Mouse (Mus musculus) MEL (cell line): ENCODE results near the gene Top1. TPM values are rescaled to one million over a fixed set of nuclear protein-coding genes. Genes with fewer than 3 reads are reported as not detected.
A peak's percentile ranks its signal among the peaks of the same experiment; 100 is the strongest.

Source experiments
- DNase-seq: peaks from one replicate; pipeline ENCODE4 v3.0.0; 2011; ENCODE audit warnings: low read depth, low spot score
- H3K27ac ChIP-seq: 2 replicates; pipeline ENCODE4 v1.5.1; 2012; ENCODE audit warnings: low read depth, mild to moderate bottlenecking, control low read depth, low read length, moderate library complexity; ENCODE audit not compliant: control insufficient read depth
- H3K27me3 ChIP-seq, 2 experiments: fragments of 150-350 bp in 1 of 2; sonication (generic) in 1 of 2; 2 replicates each; pipeline ENCODE4 v1.6.1; 2012; ENCODE audit warnings: low read length in 2 of 2, mild to moderate bottlenecking in 2 of 2, improper control_type of control experiment in 1 of 2, moderate library complexity in 1 of 2; ENCODE audit not compliant: insufficient read depth in 2 of 2, control insufficient read depth in 1 of 2
- H3K36me3 ChIP-seq, 2 experiments: 2 replicates each; pipeline ENCODE4 v1.6.1; 2012 to 2014; ENCODE audit warnings: low read length in 2 of 2, improper control_type of control experiment in 1 of 2, inconsistent platforms in 1 of 2, mild to moderate bottlenecking in 1 of 2; ENCODE audit not compliant: insufficient read depth in 2 of 2, control insufficient read depth in 1 of 2
- H3K4me1 ChIP-seq, 2 experiments: fragments of 150-350 bp in 1 of 2; sonication (generic) in 1 of 2; 2 replicates each; pipeline ENCODE4 v1.6.1; 2012; ENCODE audit warnings: low read length in 2 of 2, improper control_type of control experiment in 1 of 2, mild to moderate bottlenecking in 1 of 2; ENCODE audit not compliant: insufficient read depth in 2 of 2, control insufficient read depth in 1 of 2
- H3K4me3 ChIP-seq, 2 experiments: fragments of 150-350 bp in 1 of 2; sonication (generic) in 1 of 2; 2 replicates each; pipeline ENCODE4 v1.5.1; 2012; ENCODE audit warnings: low read depth in 2 of 2, low read length in 2 of 2, mild to moderate bottlenecking in 2 of 2, moderate library complexity in 2 of 2, control low read depth in 1 of 2, improper control_type of control experiment in 1 of 2; ENCODE audit not compliant: control insufficient read depth in 1 of 2, insufficient read depth in 1 of 2
- H3K79me2 ChIP-seq: 2 replicates; pipeline ENCODE4 v1.6.1; 2012; ENCODE audit warnings: mild to moderate bottlenecking, low read length, moderate library complexity; ENCODE audit not compliant: control insufficient read depth, poor library complexity, insufficient read depth
- H3K9ac ChIP-seq: 2 replicates; pipeline ENCODE4 v1.6.1; 2012; ENCODE audit warnings: low read depth, mild to moderate bottlenecking, control low read depth, low read length, moderate library complexity; ENCODE audit not compliant: control insufficient read depth, poor library complexity, severe bottlenecking
- H3K9me3 ChIP-seq: fragments of 150-350 bp; sonication (generic); replicated peaks from 2 replicates; pipeline ENCODE4 v1.6.1; 2012; ENCODE audit warnings: mild to moderate bottlenecking, low read length, improper control_type of control experiment, moderate library complexity; ENCODE audit not compliant: insufficient read depth
- BHLHE40 ChIP-seq: IDR thresholded peaks from 2 replicates; pipeline ENCODE4 v1.6.1; 2012; ENCODE audit warnings: low read depth, mild to moderate bottlenecking, inconsistent platforms, low read length, improper control_type of control experiment, borderline replicate concordance
- CHD1 ChIP-seq: IDR thresholded peaks from 2 replicates; pipeline ENCODE4 v1.6.1; 2012; ENCODE audit warnings: low read depth, mild to moderate bottlenecking, inconsistent platforms, low read length, improper control_type of control experiment
- CTCF ChIP-seq, 3 experiments: IDR thresholded peaks in 2 of 3; conservative IDR thresholded peaks in 1 of 3; 2 replicates each; pipeline ENCODE4 v1.5.1; 2011 to 2012; ENCODE audit warnings: low read length in 3 of 3, low read depth in 2 of 3, mild to moderate bottlenecking in 2 of 3, improper control_type of control experiment in 1 of 3, inconsistent platforms in 1 of 3, mixed read lengths in 1 of 3, moderate library complexity in 1 of 3; ENCODE audit not compliant: control insufficient read depth in 1 of 3, insufficient read depth in 1 of 3, poor library complexity in 1 of 3, severe bottlenecking in 1 of 3
- E2F4 ChIP-seq: IDR thresholded peaks from 2 replicates; pipeline ENCODE4 v1.6.1; 2011; ENCODE audit warnings: low read depth, low read length, improper control_type of control experiment, borderline replicate concordance
- ELF1 ChIP-seq: IDR thresholded peaks from 2 replicates; pipeline ENCODE4 v1.6.1; 2014; ENCODE audit warnings: low read depth, mild to moderate bottlenecking, inconsistent platforms, low read length, improper control_type of control experiment, moderate library complexity
- EP300 ChIP-seq, 2 experiments: IDR thresholded peaks; 2 replicates each; pipeline ENCODE4 v1.6.1; 2011; ENCODE audit warnings: improper control_type of control experiment in 2 of 2, low read length in 2 of 2, low read depth in 1 of 2, mild to moderate bottlenecking in 1 of 2
- ETS1 ChIP-seq: IDR thresholded peaks from 2 replicates; pipeline ENCODE4 v1.6.1; 2012; ENCODE audit warnings: low read depth, mild to moderate bottlenecking, inconsistent platforms, low read length, improper control_type of control experiment, moderate library complexity
- GABPA ChIP-seq: IDR thresholded peaks from 2 replicates; pipeline ENCODE4 v1.6.1; 2012; ENCODE audit warnings: low read depth, mild to moderate bottlenecking, inconsistent platforms, low read length, improper control_type of control experiment, moderate library complexity
- GATA1 ChIP-seq: IDR thresholded peaks from 2 replicates; pipeline ENCODE4 v1.6.1; 2011; ENCODE audit warnings: low read depth, low read length, improper control_type of control experiment
- HCFC1 ChIP-seq: IDR thresholded peaks from 2 replicates; pipeline ENCODE4 v1.6.1; 2012; ENCODE audit warnings: low read depth, mild to moderate bottlenecking, inconsistent platforms, low read length, improper control_type of control experiment, moderate library complexity
- JUND ChIP-seq: IDR thresholded peaks from 2 replicates; pipeline ENCODE4 v1.6.1; 2011; ENCODE audit warnings: low read depth, mild to moderate bottlenecking, improper control_type of control experiment, low read length
- KAT2A ChIP-seq: conservative IDR thresholded peaks from 2 replicates; pipeline ENCODE4 v1.6.1; 2012; ENCODE audit warnings: low read depth, low read length, improper control_type of control experiment, inconsistent platforms
- MAFK ChIP-seq: IDR thresholded peaks from 2 replicates; pipeline ENCODE4 v1.6.1; 2011; ENCODE audit warnings: low read depth, mild to moderate bottlenecking, low read length, improper control_type of control experiment, borderline replicate concordance
- MAX ChIP-seq: IDR thresholded peaks from 2 replicates; pipeline ENCODE4 v1.6.1; 2011; ENCODE audit warnings: low read length, improper control_type of control experiment
- MAZ ChIP-seq: IDR thresholded peaks from 2 replicates; pipeline ENCODE4 v1.6.1; 2012; ENCODE audit warnings: low read depth, mild to moderate bottlenecking, inconsistent platforms, low read length, improper control_type of control experiment
- MEF2A ChIP-seq: IDR thresholded peaks from 2 replicates; pipeline ENCODE4 v1.6.1; 2014; ENCODE audit warnings: low read depth, mild to moderate bottlenecking, inconsistent platforms, low read length, improper control_type of control experiment; ENCODE audit not compliant: poor library complexity, insufficient replicate concordance, severe bottlenecking; ENCODE audit errors: extremely low read depth
- MXI1 ChIP-seq: IDR thresholded peaks from 2 replicates; pipeline ENCODE4 v1.6.1; 2011; ENCODE audit warnings: mild to moderate bottlenecking, low read depth, low read length, improper control_type of control experiment
- MYC ChIP-seq: IDR thresholded peaks from 2 replicates; pipeline ENCODE4 v1.6.1; 2011; ENCODE audit warnings: low read depth, mild to moderate bottlenecking, low read length, improper control_type of control experiment, moderate library complexity
- NRF1 ChIP-seq: IDR thresholded peaks from 2 replicates; pipeline ENCODE4 v1.6.1; 2014; ENCODE audit warnings: low read depth, mild to moderate bottlenecking, inconsistent platforms, low read length, improper control_type of control experiment, moderate library complexity; ENCODE audit not compliant: poor library complexity, insufficient read depth, severe bottlenecking
- POLR2A ChIP-seq, 2 experiments: IDR thresholded peaks; 2 replicates each; pipeline ENCODE4 v1.6.1; 2011 to 2012; ENCODE audit warnings: low read length in 2 of 2, mild to moderate bottlenecking in 2 of 2, control low read depth in 1 of 2, improper control_type of control experiment in 1 of 2, low read depth in 1 of 2, moderate library complexity in 1 of 2; ENCODE audit not compliant: control insufficient read depth in 1 of 2, insufficient read depth in 1 of 2, poor library complexity in 1 of 2
- POLR2AphosphoS2 ChIP-seq: IDR thresholded peaks from 2 replicates; pipeline ENCODE4 v1.6.1; 2011; ENCODE audit warnings: low read length, improper control_type of control experiment
- RAD21 ChIP-seq: IDR thresholded peaks from 2 replicates; pipeline ENCODE4 v1.6.1; 2011; ENCODE audit warnings: mild to moderate bottlenecking, low read depth, low read length, improper control_type of control experiment
- SIN3A ChIP-seq: IDR thresholded peaks from 2 replicates; pipeline ENCODE4 v1.6.1; 2012; ENCODE audit warnings: low read length, improper control_type of control experiment, inconsistent platforms
- SMC3 ChIP-seq: IDR thresholded peaks from 2 replicates; pipeline ENCODE4 v1.6.1; 2011; ENCODE audit warnings: low read depth, low read length, improper control_type of control experiment
- TBP ChIP-seq: IDR thresholded peaks from 2 replicates; pipeline ENCODE4 v1.8.0; 2011; ENCODE audit warnings: low read depth, low read length, improper control_type of control experiment
- TCF12 ChIP-seq: IDR thresholded peaks from 2 replicates; pipeline ENCODE4 v1.6.1; 2014; ENCODE audit warnings: low read depth, mild to moderate bottlenecking, inconsistent platforms, low read length, improper control_type of control experiment, moderate library complexity
- USF1 ChIP-seq: IDR thresholded peaks from 2 replicates; pipeline ENCODE4 v1.6.1; 2014; ENCODE audit warnings: low read depth, mild to moderate bottlenecking, inconsistent platforms, low read length, improper control_type of control experiment, moderate library complexity
- USF2 ChIP-seq, 2 experiments: IDR thresholded peaks; 2 replicates each; pipeline ENCODE4 v1.6.1; 2011 to 2012; ENCODE audit warnings: improper control_type of control experiment in 2 of 2, low read length in 2 of 2, borderline replicate concordance in 1 of 2, inconsistent platforms in 1 of 2, low read depth in 1 of 2, mild to moderate bottlenecking in 1 of 2; ENCODE audit not compliant: insufficient read depth in 1 of 2
- ZC3H11A ChIP-seq: IDR thresholded peaks from 2 replicates; pipeline ENCODE4 v1.6.1; 2012; ENCODE audit warnings: low read depth, mild to moderate bottlenecking, inconsistent platforms, low read length, improper control_type of control experiment
- ZKSCAN1 ChIP-seq: IDR thresholded peaks from 2 replicates; pipeline ENCODE4 v1.6.1; 2012; ENCODE audit warnings: low read depth, mild to moderate bottlenecking, inconsistent platforms, low read length, improper control_type of control experiment, moderate library complexity
- ZMIZ1 ChIP-seq: IDR thresholded peaks from 2 replicates; pipeline ENCODE4 v1.6.1; 2012; ENCODE audit warnings: low read depth, mild to moderate bottlenecking, inconsistent platforms, low read length, improper control_type of control experiment, moderate library complexity
- ZNF384 ChIP-seq: IDR thresholded peaks from 2 replicates; pipeline ENCODE4 v1.6.1; 2012; ENCODE audit warnings: low read depth, mild to moderate bottlenecking, inconsistent platforms, low read length, improper control_type of control experiment
- polyA plus RNA-seq, 2 experiments: library from polyadenylated mRNA; stranded (reverse) in 1 of 2; unstranded in 1 of 2; fragments of >175 nt in 1 of 2; fragments of >200 nt in 1 of 2; gene quantifications; 2 replicates each; pipeline versions ENCODE4 v1.2.1 to v1.2.4; 2012; ENCODE audit warnings: low replicate concordance in 2 of 2, low read depth in 1 of 2; ENCODE audit not compliant: insufficient read length in 2 of 2, insufficient read depth in 1 of 2, missing spikeins in 1 of 2
- total RNA-seq: library from RNA; depleted of rRNA; stranded (reverse); fragments of 300-350 nt; gene quantifications from 2 replicates; pipeline ENCODE4 v1.2.3, GENCODE M21; 2012

Gene Top1
- total and polyA plus RNA-seq, 3 experiments, result 33.5 to 123 (median 73.3) TPM

GRCm38 (mm10) chr2:160763816-160764215, 118.1 kb downstream of the Top1 start:
- no peak for TF ChIP-seq MYC
- Histone ChIP-seq H3K4me1 (peaks cover 6 to 16% of the 10 kb centered on the region in 2 experiments), H3K36me3 (peaks cover 0 to 11% of the 10 kb centered on the region in 2 experiments; a peak in 2 of 4 replicates), H3K9ac (no peak overlapping the region), H3K27me3 (no peaks in the 10 kb centered on the region), H3K4me3 (no peak overlapping the region), H3K9me3 (no peaks in the 10 kb centered on the region), H3K27ac (no peak overlapping the region), H3K79me2 (no peaks in the 10 kb centered on the region)
- no peak for DNase-seq

GRCm38 (mm10) chr2:160764386-160764785, 118.7 kb downstream of the Top1 start:
- Histone ChIP-seq H3K27me3 (no peaks in the 10 kb centered on the region), H3K9me3 (no peaks in the 10 kb centered on the region), H3K79me2 (no peaks in the 10 kb centered on the region), H3K4me3 (no peak overlapping the region), H3K36me3 (peaks cover 0 to 11% of the 10 kb centered on the region in 2 experiments; a peak in 2 of 4 replicates), H3K4me1 (peaks cover 6 to 16% of the 10 kb centered on the region in 2 experiments), H3K27ac (no peak overlapping the region), H3K9ac (no peak overlapping the region)
- peak; percentile 61 for DNase-seq
- TF ChIP-seq POLR2AphosphoS2 (no peak), CHD1 (no peak), EP300 (IDR thresholded peaks at IDR 0.05; ENCODE audit: low read depth in 1 of 2, low read length in 2 of 2) (peak; percentile 65 to 82), KAT2A (no peak), ZMIZ1 (no peak), USF1 (no peak), ZNF384 (no peak), POLR2A (IDR thresholded peaks at IDR 0.05; ENCODE audit: control insufficient read depth in 1 of 2, insufficient read depth in 1 of 2, low read depth in 1 of 2, low read length in 2 of 2, poor library complexity in 1 of 2) (no peak), E2F4 (no peak), HCFC1 (no peak), ELF1 (no peak), MAX (no peak), ETS1 (no peak), SMC3 (0 out of 2 replicates have a peak, but pooled peaks have one; percentile 13), MAFK (no peak), JUND (no peak), USF2 (IDR thresholded peaks at IDR 0.05; ENCODE audit: borderline replicate concordance in 1 of 2, insufficient read depth in 1 of 2, low read depth in 1 of 2, low read length in 2 of 2) (no peak), MXI1 (no peak), ZKSCAN1 (no peak), CTCF (IDR thresholded peaks at IDR 0.05 in 2 of 3, conservative IDR thresholded peaks at IDR 0.05 in 1 of 3; ENCODE audit: control insufficient read depth in 1 of 3, insufficient read depth in 1 of 3, low read depth in 2 of 3, low read length in 3 of 3, poor library complexity in 1 of 3, severe bottlenecking in 1 of 3) (no peak), BHLHE40 (no peak), GATA1 (peak; percentile 82), MEF2A (no peak), TBP (no peak), GABPA (no peak), NRF1 (no peak), MAZ (no peak), RAD21 (no peak), TCF12 (peak; percentile 60; the same call in 1 of the 2 replicates), ZC3H11A (no peak), SIN3A (no peak; the same call in 1 of the 2 replicates)
